Mouse (Mus musculus) cerebellum, adult 8-10 months (tissue): ENCODE data around the gene Tmem218.

ENCODE experiments used
- DNase-seq: peaks from one replicate; pipeline ENCODE4 v3.0.0; 2022

The Tmem218 gene

DNA sequence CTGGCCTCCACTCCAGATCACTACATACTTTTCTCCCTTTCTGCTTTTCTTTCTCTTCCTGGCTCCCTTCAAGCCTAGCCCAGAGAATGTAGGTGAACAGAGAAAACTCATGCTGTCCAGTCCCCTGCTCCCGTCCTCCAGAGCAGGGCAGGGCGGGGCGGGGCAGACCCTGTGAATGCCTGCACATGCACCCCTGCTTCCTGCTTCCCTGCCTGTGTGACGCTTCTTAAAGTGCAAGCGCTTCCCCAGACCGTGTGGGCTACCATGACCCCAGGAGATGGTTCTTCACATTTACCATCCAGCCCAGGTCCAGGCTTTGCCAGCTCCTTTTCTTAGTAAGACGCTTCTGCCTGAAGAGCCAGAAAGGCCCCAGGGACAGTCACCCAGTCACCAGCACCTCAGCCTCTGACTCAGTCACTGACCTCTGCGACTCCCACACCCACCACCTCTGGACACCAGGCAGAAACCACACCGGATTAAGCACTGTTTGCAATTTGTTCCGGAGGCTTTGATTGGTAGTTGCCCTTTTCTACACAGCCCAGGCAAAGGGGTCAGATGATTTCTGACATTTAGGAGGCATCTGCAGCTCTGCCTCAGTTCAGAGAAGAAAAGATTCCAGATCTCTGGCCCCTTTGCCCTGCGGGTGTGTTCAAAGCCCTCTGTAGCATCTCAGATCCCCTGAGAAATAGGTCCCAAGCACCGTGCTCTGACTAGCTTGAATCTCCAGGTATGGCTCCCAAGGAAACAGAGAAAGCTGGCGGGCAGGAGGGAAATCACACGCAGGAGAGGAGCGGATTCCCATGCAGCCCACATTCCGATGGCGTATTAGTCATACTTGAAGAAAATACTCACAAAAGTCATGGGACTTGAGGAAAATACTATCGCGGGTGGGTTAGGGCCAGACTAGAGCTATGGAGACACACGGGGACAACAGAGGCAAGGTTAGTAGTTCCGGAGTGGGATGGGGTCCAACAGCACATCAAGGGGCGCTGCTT lies 24.5 kb downstream of the Tmem218 start:
- no peak for DNase-seq

- no peak for DNase-seq
Measured at GRCm38 (mm10) chr9:37235951-37236737, 28.1 kb downstream of the Tmem218 start.

GRCm38 (mm10) chr9:37242764-37243163 lies 34.7 kb downstream of the Tmem218 start:
- no peak for DNase-seq

- DNase-seq: no peak
Measured at GRCm38 (mm10) chr9:37244600-37244999, 36.6 kb downstream of the Tmem218 start.

DNA sequence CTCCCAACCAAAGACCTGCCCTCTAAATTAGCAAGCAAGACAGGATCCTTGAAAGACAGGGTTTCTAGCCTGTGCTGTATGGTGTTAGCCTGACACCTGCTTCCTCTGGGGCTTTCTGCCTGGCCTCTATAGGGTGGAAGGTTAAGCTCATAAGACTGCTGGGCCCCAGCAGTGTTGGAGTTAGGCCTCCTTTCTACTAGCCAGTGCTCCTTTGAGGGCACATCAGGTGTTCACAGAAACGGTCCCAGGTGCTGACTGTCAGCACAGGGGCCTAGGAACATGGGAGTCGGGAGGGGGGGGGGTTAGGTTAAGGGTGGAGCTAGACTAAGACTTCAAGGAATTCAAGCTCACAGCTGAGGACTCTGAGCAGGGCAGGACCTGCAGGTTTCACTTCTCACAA lies 37.4 kb downstream of the Tmem218 start:
- no peak for DNase-seq

DNA sequence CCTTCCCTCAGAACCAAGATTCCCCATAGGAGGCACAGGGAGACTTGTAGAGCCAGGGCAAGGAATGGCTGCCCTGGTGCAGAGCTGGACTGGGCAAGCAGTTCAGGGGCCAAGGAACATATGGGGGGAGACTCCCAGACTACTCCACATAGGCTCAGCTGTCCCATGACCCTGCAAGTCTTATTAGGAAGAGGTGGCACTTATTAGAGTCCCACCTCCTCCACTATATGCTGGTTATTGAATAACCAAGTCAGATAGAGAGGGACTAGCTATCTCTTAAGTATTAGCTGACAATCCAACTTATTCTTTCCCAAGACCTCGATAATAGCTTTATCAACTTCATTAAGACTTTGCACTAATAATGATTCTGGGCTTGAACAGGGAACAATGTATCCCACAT lies 37.8 kb downstream of the Tmem218 start:
- DNase-seq: no peak

GRCm38 (mm10) chr9:37247429-37247828 lies 39.4 kb downstream of the Tmem218 start:
- no peak for DNase-seq

- DNase-seq: no peak
Measured at GRCm38 (mm10) chr9:37248381-37248906, 40.4 kb downstream of the Tmem218 start.

- no peak for DNase-seq
Measured at GRCm38 (mm10) chr9:37249976-37250375, 42.0 kb downstream of the Tmem218 start.

DNA sequence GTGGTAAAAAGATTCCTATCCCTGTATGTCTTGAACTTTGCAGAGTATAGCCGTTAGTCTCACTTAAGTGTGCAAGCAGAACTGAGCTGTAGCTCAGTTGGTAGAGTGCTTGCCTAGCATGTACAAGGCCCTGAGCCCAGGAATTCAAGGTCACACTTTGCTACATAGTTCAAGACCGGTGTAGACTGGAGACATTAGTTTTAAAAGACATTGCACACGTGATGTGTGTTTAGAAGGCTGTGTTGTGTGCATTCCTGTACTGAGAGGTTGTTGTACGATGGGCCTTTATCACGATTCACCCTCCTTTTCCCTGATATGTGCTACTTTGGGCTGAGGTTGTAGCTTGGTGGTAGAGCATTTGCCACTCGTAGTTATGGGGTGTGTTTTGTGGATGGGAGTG lies 42.6 kb downstream of the Tmem218 start:
- DNase-seq: no peak

GRCm38 (mm10) chr9:37254531-37255110 lies 46.6 kb downstream of the Tmem218 start:
- DNase-seq: no peak

- no peak for DNase-seq
Measured at GRCm38 (mm10) chr9:37255149-37255888, 47.3 kb downstream of the Tmem218 start, which contains the start of gene Slc37a2. TSS of gene Slc37a2 (minus strand) at chr9:37255738.

DNA sequence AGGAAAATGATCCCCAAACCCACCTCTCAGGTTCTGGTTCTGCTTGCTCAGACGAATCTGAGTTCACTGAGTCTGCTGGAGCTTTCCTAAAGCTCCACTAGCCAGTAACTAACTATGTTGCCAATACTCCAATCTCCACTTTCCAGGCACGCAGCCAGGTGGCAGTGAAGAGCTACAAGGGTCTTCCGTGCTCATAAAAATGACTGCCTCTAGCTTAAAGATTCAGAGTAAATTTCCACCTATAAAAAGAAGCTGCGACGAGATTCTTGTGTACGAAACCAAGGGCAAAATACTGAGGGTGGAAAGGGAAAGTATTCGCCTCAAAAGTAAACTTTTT lies 47.8 kb downstream of the Tmem218 start:
- DNase-seq: no peak

DNA sequence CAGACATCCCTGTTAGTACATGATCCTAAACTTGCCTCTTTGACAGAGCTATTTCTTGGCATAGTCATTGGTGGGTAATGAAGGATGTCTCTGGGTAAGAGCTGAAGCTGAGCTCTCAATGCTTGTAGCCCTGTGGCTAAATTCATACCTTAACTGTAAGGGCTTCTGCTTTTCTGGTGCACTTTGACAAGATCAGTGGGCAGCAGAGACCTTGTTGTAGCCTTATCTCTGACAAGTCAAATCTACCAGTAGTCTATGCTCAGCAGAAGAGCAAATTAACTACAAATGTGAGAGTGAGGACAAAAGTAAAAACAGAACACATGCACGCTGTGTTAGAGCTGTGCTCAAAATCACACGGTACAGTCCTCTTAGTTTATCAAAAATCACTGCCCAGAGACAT lies 58.6 kb downstream of the Tmem218 start:
- DNase-seq: no peak
